Mouse (Mus musculus) spleen, adult 2 months (tissue): ENCODE measurements around the gene Lonp1.

Experiments used
- CTCF ChIP-seq: fragments of 200-500 bp; IDR thresholded peaks from 2 replicates; pipeline ENCODE4 v1.5.1; 2011; ENCODE audit warnings: mild to moderate bottlenecking, inconsistent platforms; ENCODE audit not compliant: insufficient read depth, insufficient read length, insufficient replicate concordance; ENCODE audit errors: extremely low read depth
- POLR2A ChIP-seq: fragments of 200-500 bp; IDR thresholded peaks from 2 replicates; pipeline ENCODE4 v1.6.1; 2011; ENCODE audit warnings: low read depth, low read length, inconsistent platforms

GRCm38 (mm10) chr17:56654771-56655170 lies 28.1 kb upstream of the Lonp1 start:
- TF ChIP-seq POLR2A: no peak
- TF ChIP-seq CTCF: no peak
